Mouse (Mus musculus) thymus, adult 2 months (tissue): ENCODE measurements at regions not wholly inside any gene's neighbourhood (a gene's known extent, or its start where the extent isn't known, plus 50 kb on each side); places are given as distances from the start of the nearest gene placed in this dataset.

ENCODE experiments used
- CTCF ChIP-seq: fragments of 200-500 bp; IDR thresholded peaks from 2 replicates; pipeline ENCODE4 v1.5.1; 2012; ENCODE audit warnings: mild to moderate bottlenecking, control low read depth, low read length, moderate library complexity, borderline replicate concordance; ENCODE audit not compliant: control insufficient read depth, poor library complexity, insufficient read depth; ENCODE audit errors: extremely low read depth
- POLR2A ChIP-seq: fragments of 200-500 bp; IDR thresholded peaks from 2 replicates; pipeline ENCODE4 v1.6.1; 2012; ENCODE audit warnings: mild to moderate bottlenecking, low read length, control low read depth, moderate library complexity; ENCODE audit not compliant: control insufficient read depth, poor library complexity, insufficient read depth; ENCODE audit errors: extremely low read depth

GRCm38 (mm10) chr2:106083001-106083400 is 79.7 kb upstream of the Dnajc24 start:
- TF ChIP-seq POLR2A (no peak), CTCF (no peak)
